Mouse (Mus musculus) small intestine, adult 2 months (tissue): Measurements from ENCODE around the gene Rnf214.

Experiments used
- CTCF ChIP-seq: fragments of 200-500 bp; IDR thresholded peaks from 2 replicates; pipeline ENCODE4 v1.5.1; 2012; ENCODE audit warnings: low read depth, mild to moderate bottlenecking, control low read depth, inconsistent platforms, low read length, moderate library complexity, mixed read lengths; ENCODE audit not compliant: insufficient replicate concordance, insufficient read length; ENCODE audit errors: extremely low read depth
- POLR2A ChIP-seq: fragments of 200-500 bp; IDR thresholded peaks from 2 replicates; pipeline ENCODE4 v1.6.1; 2012; ENCODE audit warnings: low read depth, mild to moderate bottlenecking, control low read depth, inconsistent platforms, low read length, moderate library complexity

GRCm38 (mm10) chr9:45869181-45869580 is 37.5 kb downstream of the Rnf214 start:
- TF ChIP-seq CTCF = no peak
- no peak for TF ChIP-seq POLR2A
